9 mouse cellular contexts compared by ENCODE assay signal in genomic region chr1:191818145-191818631, GRCm38 (mm10). TPM values are rescaled to one million over a fixed set of nuclear protein-coding genes. Genes with fewer than 3 reads are reported as not detected.
DNase-seq lines count a peak whose midpoint lies in the region; ATAC-seq and TF ChIP-seq lines count a peak whose summit lies in the region.
"Had no signal": no experiment of that assay in that cellular context is flagged by ENCODE, and none has a peak within 500 bp of the region (broad histone marks: within the 10 kb centered on the region; RNA-seq: fewer than 3 reads in every experiment).

No protein-coding gene starts in this region.

- no peak for ATAC-seq in hindbrain, embryonic 12.5 days (ENCODE audit: low FRiP score)
- ATAC-seq in midbrain, embryonic 13.5 days, result peak; percentile 18
- no peak for ATAC-seq in midbrain, embryonic 15.5 days (replicated peaks)
- ATAC-seq in hindbrain, postnatal 0 days, result peak; percentile 56
- ATAC-seq in stomach, postnatal 0 days (ENCODE audit: low FRiP score, low TSS enrichment), result 0 out of 2 replicates have a peak, but pooled peaks have one; percentile 1
- ATAC-seq in inflammation-experienced regulatory T-cells, adult 6 months, result no peak

- no peak overlapping the region for H3K4me3 ChIP-seq in hindbrain, embryonic 10.5 days
- no peak overlapping the region for H3K4me3 ChIP-seq in hindbrain, embryonic 12.5 days
- H3K4me3 ChIP-seq in midbrain, embryonic 13.5 days (replicated peaks), result no peak overlapping the region
- H3K4me3 ChIP-seq in midbrain, embryonic 15.5 days, result no peak overlapping the region
- H3K4me3 ChIP-seq in hindbrain, postnatal 0 days (ENCODE audit: low read length), result no peak overlapping the region
- no peak overlapping the region for H3K4me3 ChIP-seq in stomach, postnatal 0 days (ENCODE audit: low read depth, low read length)
- H3K4me3 ChIP-seq: embryonic facial prominence, embryonic 12.5 days had no signal

- H3K4me1 ChIP-seq in hindbrain, embryonic 10.5 days (replicated peaks), result peaks cover 40% of the 10 kb centered on the region
- H3K4me1 ChIP-seq in hindbrain, embryonic 12.5 days, result peaks cover 15% of the 10 kb centered on the region
- peaks cover 21% of the 10 kb centered on the region for H3K4me1 ChIP-seq in midbrain, embryonic 13.5 days (replicated peaks)
- peaks cover 14% of the 10 kb centered on the region for H3K4me1 ChIP-seq in midbrain, embryonic 15.5 days
- no peaks in the 10 kb centered on the region; the same call in 1 of the 2 replicates for H3K4me1 ChIP-seq in hindbrain, postnatal 0 days (ENCODE audit: insufficient read depth, low read length)
- no peaks in the 10 kb centered on the region for H3K4me1 ChIP-seq in stomach, postnatal 0 days (replicated peaks; ENCODE audit: control insufficient read depth, insufficient read depth)

- H3K4me2 ChIP-seq in hindbrain, embryonic 12.5 days (replicated peaks), result no peak overlapping the region
- H3K4me2 ChIP-seq in midbrain, embryonic 13.5 days (replicated peaks), result no peak overlapping the region
- H3K4me2 ChIP-seq in midbrain, embryonic 15.5 days, result no peak overlapping the region
- H3K4me2 ChIP-seq in hindbrain, postnatal 0 days (ENCODE audit: low read depth, low read length), result no peak overlapping the region
- H3K4me2 ChIP-seq in stomach, postnatal 0 days (replicated peaks; ENCODE audit: low read depth), result no peak overlapping the region
- H3K4me2 ChIP-seq: embryonic facial prominence, embryonic 12.5 days had no signal

- H3K36me3 ChIP-seq in hindbrain, embryonic 10.5 days, result peaks cover 9% of the 10 kb centered on the region
- H3K36me3 ChIP-seq in hindbrain, embryonic 12.5 days, result no peaks in the 10 kb centered on the region
- H3K36me3 ChIP-seq in midbrain, embryonic 13.5 days, result no peaks in the 10 kb centered on the region
- H3K36me3 ChIP-seq in midbrain, embryonic 15.5 days (replicated peaks), result no peaks in the 10 kb centered on the region
- no peaks in the 10 kb centered on the region for H3K36me3 ChIP-seq in hindbrain, postnatal 0 days (ENCODE audit: insufficient read depth, low read length)
- H3K36me3 ChIP-seq in stomach, postnatal 0 days (ENCODE audit: control insufficient read depth, insufficient read depth, low read length), result no peaks in the 10 kb centered on the region
- H3K36me3 ChIP-seq: embryonic facial prominence, embryonic 12.5 days had no signal

- TF ChIP-seq EP300 in stomach, postnatal 0 days (optimal IDR thresholded peaks at IDR 0.05), result no peak

- peak overlapping the region; percentile 62; the same call in 1 of the 2 replicates for H3K27ac ChIP-seq in hindbrain, embryonic 10.5 days
- H3K27ac ChIP-seq in hindbrain, embryonic 12.5 days, result no peak overlapping the region
- no peak overlapping the region for H3K27ac ChIP-seq in midbrain, embryonic 13.5 days
- no peak overlapping the region for H3K27ac ChIP-seq in midbrain, embryonic 15.5 days
- H3K27ac ChIP-seq in hindbrain, postnatal 0 days, result 0 out of 2 replicates have a peak overlapping the region, but pooled peaks have one; percentile 2
- no peak overlapping the region for H3K27ac ChIP-seq in stomach, postnatal 0 days (replicated peaks)
- H3K27ac ChIP-seq: embryonic facial prominence, embryonic 12.5 days had no signal

- H3K27me3 ChIP-seq in hindbrain, embryonic 10.5 days (ENCODE audit: insufficient read depth, poor library complexity, severe bottlenecking), result no peaks in the 10 kb centered on the region
- no peaks in the 10 kb centered on the region; the same call in 1 of the 2 replicates for H3K27me3 ChIP-seq in hindbrain, embryonic 12.5 days
- no peaks in the 10 kb centered on the region for H3K27me3 ChIP-seq in midbrain, embryonic 13.5 days
- no peaks in the 10 kb centered on the region for H3K27me3 ChIP-seq in midbrain, embryonic 15.5 days (replicated peaks)
- no peaks in the 10 kb centered on the region for H3K27me3 ChIP-seq in hindbrain, postnatal 0 days (ENCODE audit: insufficient read depth, low read length)
- no peaks in the 10 kb centered on the region for H3K27me3 ChIP-seq in stomach, postnatal 0 days (ENCODE audit: control insufficient read depth, insufficient read depth, low read length)
- H3K27me3 ChIP-seq: embryonic facial prominence, embryonic 12.5 days had no signal

- no peaks in the 10 kb centered on the region for H3K9me3 ChIP-seq in hindbrain, embryonic 10.5 days
- no peaks in the 10 kb centered on the region for H3K9me3 ChIP-seq in hindbrain, embryonic 12.5 days (replicated peaks)
- no peaks in the 10 kb centered on the region for H3K9me3 ChIP-seq in midbrain, embryonic 13.5 days
- no peaks in the 10 kb centered on the region for H3K9me3 ChIP-seq in midbrain, embryonic 15.5 days
- H3K9me3 ChIP-seq in hindbrain, postnatal 0 days (ENCODE audit: low read length), result no peaks in the 10 kb centered on the region
- H3K9me3 ChIP-seq in stomach, postnatal 0 days (ENCODE audit: control insufficient read depth, low read length), result no peaks in the 10 kb centered on the region
- H3K9me3 ChIP-seq: embryonic facial prominence, embryonic 12.5 days had no signal

- TF ChIP-seq CTCF in hindbrain, postnatal 0 days (IDR thresholded peaks at IDR 0.05; ENCODE audit: low read depth), result no peak
- no peak for TF ChIP-seq CTCF in stomach, postnatal 0 days (IDR thresholded peaks at IDR 0.05; ENCODE audit: low read depth)

- no peak overlapping the region for H3K9ac ChIP-seq in hindbrain, embryonic 12.5 days
- H3K9ac ChIP-seq in midbrain, embryonic 13.5 days (replicated peaks), result no peak overlapping the region
- no peak overlapping the region for H3K9ac ChIP-seq in midbrain, embryonic 15.5 days
- no peak overlapping the region for H3K9ac ChIP-seq in hindbrain, postnatal 0 days (replicated peaks; ENCODE audit: low read length)
- H3K9ac ChIP-seq in stomach, postnatal 0 days (ENCODE audit: low read length), result no peak overlapping the region
- H3K9ac ChIP-seq: embryonic facial prominence, embryonic 12.5 days had no signal

- DNase-seq in hindbrain, embryonic 10.5 days (ENCODE audit: low spot score), result no peak
- no peak for DNase-seq in hindbrain, postnatal 0 days (ENCODE audit: low spot score)
- DNase-seq in stomach, postnatal 0 days (ENCODE audit: low spot score), result no peak
- no peak for DNase-seq in gastrocnemius, adult 18-20 months (ENCODE audit: low spot score)

- WGBS in hindbrain, embryonic 10.5 days, result 48% methylated on average over 6 of the region's 6 CpGs
- WGBS in hindbrain, embryonic 12.5 days, result 44% methylated on average over 6 of the region's 6 CpGs
- 46% methylated on average over 6 of the region's 6 CpGs for WGBS in midbrain, embryonic 13.5 days
- WGBS in midbrain, embryonic 15.5 days, result 41% methylated on average over 6 of the region's 6 CpGs
- 37% methylated on average over 6 of the region's 6 CpGs for WGBS in hindbrain, postnatal 0 days
- 42% methylated on average over 6 of the region's 6 CpGs for WGBS in stomach, postnatal 0 days

RNA-seq across cellular contexts. Expression of gene Nek2, which starts 3.1 kb away (rescaled TPM):
- polyA plus RNA-seq in hindbrain, embryonic 10.5 days (2016; fragmentation: Nextera tagmentation; extraction: Ambion mirVana), result 41.6 and 59.7 TPM in 2 replicates
- polyA plus RNA-seq in hindbrain, embryonic 12.5 days (2016; fragmentation: Nextera tagmentation; extraction: Ambion mirVana), result 26.0 and 29.8 TPM in 2 replicates
- polyA plus RNA-seq in midbrain, embryonic 13.5 days (2015; fragmentation: Nextera tagmentation; extraction: Ambion mirVana), result 18.6 and 20.0 TPM in 2 replicates
- 6.8 and 7.1 TPM in 2 replicates for polyA plus RNA-seq in midbrain, embryonic 15.5 days (2015; fragmentation: Nextera tagmentation; extraction: Ambion mirVana)
- total RNA-seq in hindbrain, postnatal 0 days (2014; rRNA removed), result 9.1 and 9.5 TPM in 2 replicates
- 7.7 and 8.4 TPM in 2 replicates for polyA plus RNA-seq in hindbrain, postnatal 0 days (2015; fragmentation: Nextera tagmentation; extraction: Ambion mirVana)
- polyA plus RNA-seq in stomach, postnatal 0 days (2015; fragmentation: Nextera tagmentation; extraction: Ambion mirVana), result 7.9 and 10.6 TPM in 2 replicates
- total RNA-seq in gastrocnemius, adult 18-20 months (2021), result under 1 TPM; 0.53 to 0.62 TPM
- 10 to 100 TPM in 1 of 3 experiments, 1 to 10 TPM in 1, under 1 TPM in 1; 0.50 to 17.7 (median 1.4) TPM for polyA plus RNA-seq in inflammation-experienced regulatory T-cells, adult 6 months (2017; shearing (Covaris generic))

Comparison
In these comparisons a context has a peak if more than half of its experiments do, and no peak if none do; other contexts are left out.
1. H3K27ac ChIP-seq: peak in hindbrain, embryonic 10.5 days (single experiment) and hindbrain, postnatal 0 days (single experiment); none in hindbrain, embryonic 12.5 days (single experiment), midbrain, embryonic 13.5 days (single experiment), midbrain, embryonic 15.5 days (single experiment) and stomach, postnatal 0 days (single experiment).
2. ATAC-seq: peak in midbrain, embryonic 13.5 days (single experiment), hindbrain, postnatal 0 days (single experiment) and stomach, postnatal 0 days (single experiment); none in hindbrain, embryonic 12.5 days (single experiment), midbrain, embryonic 15.5 days (single experiment) and inflammation-experienced regulatory T-cells, adult 6 months (single experiment).